Mouse (Mus musculus) limb, embryonic 13.5 days (tissue): ENCODE measurements around the gene Adamts7. TPM values are rescaled to one million over a fixed set of nuclear protein-coding genes. Genes with fewer than 3 reads are reported as not detected.

Experiments
- ATAC-seq: fragments of 200-750 bp; cut with Nextera tagmentation; 2 replicates; pipeline ENCODE4 v1.8.0; 2017; ENCODE audit warnings: low read depth, moderate number of reproducible peaks, moderate TSS enrichment; ENCODE audit not compliant: low FRiP score
- H3K27ac ChIP-seq: fragments of 300-500 bp; sonication (generic); 2 replicates; pipeline ENCODE4 v1.5.1; 2015; ENCODE audit warnings: inconsistent platforms, mild to moderate bottlenecking, moderate library complexity
- H3K27me3 ChIP-seq: fragments of 300-500 bp; sonication (generic); 2 replicates; pipeline ENCODE4 v1.6.1; 2015; ENCODE audit warnings: mild to moderate bottlenecking, inconsistent platforms
- H3K36me3 ChIP-seq: fragments of 300-500 bp; sonication (generic); 2 replicates; pipeline ENCODE4 v1.6.1; 2015; ENCODE audit warnings: inconsistent platforms, mild to moderate bottlenecking, moderate library complexity
- H3K4me1 ChIP-seq: fragments of 300-500 bp; sonication (generic); 2 replicates; pipeline ENCODE4 v1.6.1; 2015; ENCODE audit warnings: inconsistent platforms
- H3K4me2 ChIP-seq: fragments of 300-500 bp; sonication (generic); replicated peaks from 2 replicates; pipeline ENCODE4 v1.6.1; 2015; ENCODE audit warnings: inconsistent platforms, mild to moderate bottlenecking, moderate library complexity
- H3K4me3 ChIP-seq: fragments of 300-500 bp; sonication (generic); 2 replicates; pipeline ENCODE4 v1.5.1; 2015; ENCODE audit warnings: moderate library complexity, mild to moderate bottlenecking, inconsistent platforms
- H3K9ac ChIP-seq: fragments of 300-500 bp; sonication (generic); 2 replicates; pipeline ENCODE4 v1.6.1; 2015; ENCODE audit warnings: mild to moderate bottlenecking, inconsistent platforms
- H3K9me3 ChIP-seq: fragments of 300-500 bp; sonication (generic); 2 replicates; pipeline ENCODE4 v1.6.1; 2016; ENCODE audit warnings: inconsistent platforms
- WGBS: fragments of 180-500 bp; shearing (Covaris S2); methylation state at CpG from one replicate; pipeline ENCODE4 v1.1.7; 2015; 5-methylcytosine and 5-hydroxymethylcytosine counted together
- polyA plus RNA-seq: library from polyadenylated mRNA; unstranded; fragments of >200 nt; fragmentation: Nextera tagmentation; extraction: Ambion mirVana; gene quantifications from 2 replicates; pipeline ENCODE4 v1.2.1, GENCODE M21; 2015

Gene Adamts7
- polyA plus RNA-seq, 1 experiment from 2014 or later = 21.6 TPM

- no peaks in the 10 kb centered on the region for H3K9me3 ChIP-seq
- H3K27me3 ChIP-seq = 0 out of 2 replicates have a peak, but pooled peaks cover 4% of the 10 kb centered on the region
- no peak overlapping the region for H3K9ac ChIP-seq
- no peak overlapping the region for H3K27ac ChIP-seq
- 0 out of 2 replicates have a peak, but pooled peaks cover 4% of the 10 kb centered on the region for H3K4me1 ChIP-seq
- H3K4me3 ChIP-seq = peak overlapping the region; percentile 31
- WGBS = 2% methylated on average over 30 of the region's 30 CpGs
- H3K36me3 ChIP-seq = no peaks in the 10 kb centered on the region
- H3K4me2 ChIP-seq = peak overlapping the region; percentile 54
- ATAC-seq = peak; percentile 70; the same call in 1 of the 2 replicates
Observed at GRCm38 (mm10) chr9:90126260-90127010, 36.4 kb upstream of the Adamts7 start.

- Histone ChIP-seq H3K4me2 (peak overlapping the region; percentile 54; the same call in 1 of the 2 replicates), H3K36me3 (no peaks in the 10 kb centered on the region), H3K4me1 (0 out of 2 replicates have a peak, but pooled peaks cover 4% of the 10 kb centered on the region), H3K27me3 (0 out of 2 replicates have a peak, but pooled peaks cover 4% of the 10 kb centered on the region), H3K9ac (no peak overlapping the region), H3K9me3 (no peaks in the 10 kb centered on the region), H3K4me3 (no peak overlapping the region), H3K27ac (no peak overlapping the region)
- 71% methylated on average over 6 of the region's 6 CpGs for WGBS
- ATAC-seq = no peak
Observed at GRCm38 (mm10) chr9:90127146-90127545, 35.7 kb upstream of the Adamts7 start.

DNA sequence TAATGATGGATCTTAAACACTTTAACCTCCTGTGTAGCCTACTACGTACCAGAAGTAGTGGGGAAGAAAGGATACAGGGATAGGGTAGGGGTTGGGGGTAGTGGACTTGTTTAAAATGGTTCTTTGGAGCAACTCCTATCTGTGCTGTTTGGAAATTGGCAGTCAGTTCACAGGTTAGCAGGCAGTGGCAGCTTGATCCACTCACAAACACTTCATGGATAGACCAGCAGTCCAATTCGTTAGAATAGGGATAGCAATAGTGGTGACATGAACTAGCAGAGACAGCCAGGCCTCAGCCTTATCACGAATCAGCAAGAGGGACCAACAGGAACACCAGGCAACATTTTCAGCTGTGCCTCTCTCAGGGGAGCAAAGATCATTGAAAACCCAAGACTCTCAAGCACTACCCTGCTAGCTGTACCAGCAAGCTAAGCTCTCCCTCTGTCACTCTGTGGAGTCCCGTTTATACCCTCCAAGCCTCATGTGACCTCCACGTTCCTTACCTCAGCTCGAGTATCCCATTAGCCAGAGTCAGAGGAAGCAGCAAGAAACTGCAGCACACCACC, 34.1 kb upstream of the Adamts7 start:
- 75% methylated on average over 6 of the region's 6 CpGs for WGBS
- 0 out of 2 replicates have a peak, but pooled peaks cover 4% of the 10 kb centered on the region for H3K4me1 ChIP-seq
- H3K4me2 ChIP-seq = no peak overlapping the region
- no peak overlapping the region for H3K4me3 ChIP-seq
- H3K9ac ChIP-seq = no peak overlapping the region
- 0 out of 2 replicates have a peak, but pooled peaks cover 4% of the 10 kb centered on the region for H3K27me3 ChIP-seq
- H3K9me3 ChIP-seq = no peaks in the 10 kb centered on the region
- H3K27ac ChIP-seq = no peak overlapping the region
- no peak for ATAC-seq
- no peaks in the 10 kb centered on the region for H3K36me3 ChIP-seq

DNA sequence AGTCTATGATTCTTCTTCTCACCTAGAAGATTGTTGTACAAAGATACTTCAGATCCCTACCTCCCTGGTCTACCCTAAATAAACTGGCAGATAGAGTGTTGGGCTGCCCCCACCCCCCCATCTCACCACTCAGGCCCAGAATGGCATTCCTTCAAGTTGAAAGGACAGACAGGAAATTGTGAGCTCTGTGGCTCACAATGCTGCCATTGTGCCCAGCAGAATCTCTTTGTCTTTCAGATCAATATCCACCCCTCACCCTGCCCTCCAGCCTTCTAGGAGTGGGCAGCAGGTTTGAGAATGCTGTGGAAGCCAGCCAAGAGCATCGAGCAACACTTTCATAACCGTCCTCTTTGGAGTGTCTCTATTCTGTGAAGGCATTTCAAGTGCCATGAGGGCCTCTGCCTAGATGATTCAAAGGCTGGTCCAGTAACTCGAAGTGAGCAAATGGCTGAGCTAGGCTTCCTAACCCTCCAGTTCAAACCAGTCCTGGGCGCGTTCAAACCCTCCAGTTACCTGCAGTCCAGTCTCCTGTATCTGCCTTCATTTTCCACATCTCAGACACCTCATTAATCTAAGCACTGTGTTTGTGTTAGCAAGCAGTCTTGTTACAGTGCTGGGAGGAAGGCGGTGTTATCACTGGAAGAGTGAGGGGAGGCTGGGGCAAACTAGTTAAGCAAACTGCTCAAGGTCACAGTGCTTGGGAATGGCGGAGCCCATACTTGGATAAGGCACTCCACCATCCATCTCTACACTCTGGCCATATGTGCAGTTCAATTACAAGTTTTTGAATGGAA, 29.1 kb upstream of the Adamts7 start:
- no peaks in the 10 kb centered on the region for H3K27me3 ChIP-seq
- ATAC-seq = no peak
- H3K4me2 ChIP-seq = no peak overlapping the region
- H3K9me3 ChIP-seq = no peaks in the 10 kb centered on the region
- 85% methylated on average over 7 of the region's 7 CpGs for WGBS
- no peak overlapping the region for H3K27ac ChIP-seq
- H3K9ac ChIP-seq = no peak overlapping the region
- H3K4me1 ChIP-seq = no peaks in the 10 kb centered on the region
- H3K4me3 ChIP-seq = no peak overlapping the region
- no peaks in the 10 kb centered on the region for H3K36me3 ChIP-seq

- H3K36me3 ChIP-seq = no peaks in the 10 kb centered on the region
- no peaks in the 10 kb centered on the region for H3K27me3 ChIP-seq
- no peaks in the 10 kb centered on the region for H3K4me1 ChIP-seq
- ATAC-seq = no peak
- H3K4me3 ChIP-seq = no peak overlapping the region
- H3K27ac ChIP-seq = no peak overlapping the region
- H3K9ac ChIP-seq = no peak overlapping the region
- no peaks in the 10 kb centered on the region for H3K9me3 ChIP-seq
- no peak overlapping the region for H3K4me2 ChIP-seq
- 79% methylated on average over 8 of the region's 8 CpGs for whole genome bisulfite sequencing
Observed at GRCm38 (mm10) chr9:90135466-90135865, 27.4 kb upstream of the Adamts7 start.

DNA sequence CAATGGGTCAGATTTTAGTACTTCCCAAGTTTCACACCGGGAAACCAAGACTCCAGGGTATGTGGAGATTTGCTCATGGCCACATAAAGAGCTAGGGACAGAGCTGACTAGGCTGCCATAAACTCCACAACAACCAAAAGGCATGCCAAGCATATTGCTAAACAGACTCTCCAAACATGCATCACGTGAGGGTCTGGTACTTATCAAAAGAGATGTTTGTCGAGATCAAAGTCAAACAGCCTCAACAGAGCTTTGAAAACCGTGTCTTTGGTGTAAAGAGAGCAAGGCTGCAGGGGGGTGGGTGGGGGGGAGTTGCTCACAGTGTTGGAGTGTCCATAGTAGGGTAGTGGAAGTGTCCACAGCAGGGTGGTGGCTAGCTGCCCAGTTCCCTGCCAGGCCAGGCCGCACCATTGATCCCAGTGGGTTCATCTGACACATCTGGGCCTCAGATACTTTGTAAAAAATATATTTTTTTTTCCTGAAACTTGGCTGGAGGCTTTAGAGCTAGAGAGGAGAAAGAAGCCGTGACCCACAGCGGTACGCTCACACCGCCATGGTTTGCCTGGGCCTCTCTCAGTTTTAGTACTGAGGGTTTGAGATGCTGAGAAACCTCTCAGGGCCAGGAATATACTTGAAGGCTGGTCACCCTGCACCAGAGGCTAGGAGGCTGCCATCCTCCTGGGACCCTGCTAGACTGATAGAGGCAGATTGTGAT, 26.7 kb upstream of the Adamts7 start:
- H3K27ac ChIP-seq = no peak overlapping the region
- no peaks in the 10 kb centered on the region for H3K36me3 ChIP-seq
- no peak overlapping the region for H3K4me3 ChIP-seq
- WGBS = 66% methylated on average over 9 of the region's 9 CpGs
- H3K4me2 ChIP-seq = no peak overlapping the region
- no peaks in the 10 kb centered on the region for H3K4me1 ChIP-seq
- H3K9ac ChIP-seq = no peak overlapping the region
- no peak for ATAC-seq
- H3K9me3 ChIP-seq = no peaks in the 10 kb centered on the region
- H3K27me3 ChIP-seq = no peaks in the 10 kb centered on the region

DNA sequence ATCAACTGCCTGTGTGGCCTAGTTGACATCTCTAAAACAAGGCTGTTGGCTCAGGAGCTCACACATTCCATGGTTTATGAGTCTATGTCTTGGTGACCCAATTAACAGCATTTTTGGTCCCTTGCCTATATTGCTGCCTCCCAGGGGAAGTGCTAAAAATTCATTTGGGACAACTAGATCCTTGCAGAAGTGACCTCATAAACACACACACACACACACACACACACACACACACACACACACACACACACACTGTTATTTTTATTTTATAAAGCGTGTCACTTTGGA, 26.2 kb upstream of the Adamts7 start:
- WGBS = 90% methylated on average over 1 of the region's 1 CpGs
- no peak for ATAC-seq

DNA sequence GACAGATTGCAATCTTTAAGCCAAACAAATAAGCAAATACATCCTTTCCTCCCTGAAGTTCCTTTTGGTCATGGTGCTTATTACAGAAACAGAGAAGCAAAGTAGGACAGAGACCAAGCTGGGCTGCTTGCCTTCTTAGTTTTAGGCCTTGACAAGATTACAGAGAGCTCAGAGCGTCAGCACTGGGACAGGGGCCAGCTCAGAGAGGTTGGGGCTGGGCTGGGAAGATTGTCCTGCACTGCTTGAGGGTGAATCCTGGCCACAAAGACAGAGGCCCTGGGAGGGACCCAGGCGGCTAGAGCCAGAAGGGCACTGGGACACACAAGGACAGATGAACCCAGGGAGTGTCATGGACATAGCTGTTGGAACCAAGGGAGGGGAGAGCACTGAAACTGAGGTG, 17.1 kb upstream of the Adamts7 start:
- Histone ChIP-seq H3K36me3 (no peaks in the 10 kb centered on the region), H3K4me3 (no peak overlapping the region), H3K9me3 (no peaks in the 10 kb centered on the region), H3K4me1 (no peaks in the 10 kb centered on the region), H3K9ac (no peak overlapping the region), H3K27me3 (no peaks in the 10 kb centered on the region), H3K27ac (no peak overlapping the region), H3K4me2 (no peak overlapping the region)
- no peak for ATAC-seq
- 57% methylated on average over 2 of the region's 2 CpGs for WGBS

More for the DNA sequence above, 26.2 kb upstream of the Adamts7 start:
- Histone ChIP-seq H3K4me3 (no peak overlapping the region), H3K4me2 (no peak overlapping the region), H3K9me3 (no peaks in the 10 kb centered on the region), H3K27me3 (no peaks in the 10 kb centered on the region), H3K9ac (no peak overlapping the region), H3K4me1 (no peaks in the 10 kb centered on the region), H3K27ac (no peak overlapping the region), H3K36me3 (no peaks in the 10 kb centered on the region)

- Histone ChIP-seq H3K27me3 (no peaks in the 10 kb centered on the region), H3K27ac (no peak overlapping the region), H3K4me3 (no peak overlapping the region), H3K4me2 (no peak overlapping the region), H3K4me1 (no peaks in the 10 kb centered on the region), H3K36me3 (no peaks in the 10 kb centered on the region), H3K9me3 (no peaks in the 10 kb centered on the region), H3K9ac (no peak overlapping the region)
- no peak for ATAC-seq
- 77% methylated on average over 5 of the region's 5 CpGs for WGBS
Observed at GRCm38 (mm10) chr9:90146869-90147268, 16.0 kb upstream of the Adamts7 start.

DNA sequence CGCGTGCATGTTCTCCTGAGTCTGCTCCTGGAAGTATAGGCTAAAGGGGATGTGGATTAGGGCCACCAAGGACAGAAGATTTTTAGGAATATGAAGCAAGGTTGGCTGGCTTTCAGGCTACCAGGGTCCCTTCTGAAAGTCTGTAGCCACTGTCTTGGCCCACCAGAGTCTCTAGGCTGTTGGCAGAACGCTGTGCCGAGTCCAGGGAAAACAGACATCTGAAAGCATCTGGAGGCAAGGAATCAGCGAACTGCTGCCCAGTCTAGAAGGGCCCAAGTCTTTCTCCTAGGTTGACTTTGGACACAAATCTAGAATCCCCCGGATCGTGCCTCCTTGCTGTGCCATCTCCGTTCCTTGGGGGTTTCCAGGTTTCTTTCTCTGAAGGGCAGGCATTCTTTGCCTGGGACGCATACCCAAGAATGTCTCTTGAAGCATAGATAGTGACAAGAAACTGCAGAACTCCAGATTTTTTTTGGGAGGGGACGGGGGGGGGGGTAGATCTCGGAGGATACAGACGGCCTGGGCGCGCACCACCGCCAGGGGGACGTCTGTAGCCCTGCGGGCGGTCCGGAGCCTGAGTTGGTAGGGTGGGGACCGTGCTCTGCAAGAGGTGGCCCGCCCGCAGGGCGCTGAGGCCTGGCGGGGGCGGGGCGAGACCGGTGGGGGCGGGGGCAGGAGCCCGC, 485 bp upstream of the Adamts7 start:
- peak overlapping the region; percentile 89 for H3K4me2 ChIP-seq
- H3K4me1 ChIP-seq = peaks cover 14% of the 10 kb centered on the region
- ATAC-seq = peak; percentile 89
- H3K36me3 ChIP-seq = no peaks in the 10 kb centered on the region; the same call in 1 of the 2 replicates
- 10% methylated on average over 22 of the region's 29 CpGs for WGBS
- H3K27ac ChIP-seq = peak overlapping the region; percentile 61; the same call in 1 of the 2 replicates
- H3K27me3 ChIP-seq = no peaks in the 10 kb centered on the region
- peaks cover 9% of the 10 kb centered on the region for H3K9me3 ChIP-seq
- peak overlapping the region; percentile 86 for H3K9ac ChIP-seq
- H3K4me3 ChIP-seq = peak overlapping the region; percentile 80

DNA sequence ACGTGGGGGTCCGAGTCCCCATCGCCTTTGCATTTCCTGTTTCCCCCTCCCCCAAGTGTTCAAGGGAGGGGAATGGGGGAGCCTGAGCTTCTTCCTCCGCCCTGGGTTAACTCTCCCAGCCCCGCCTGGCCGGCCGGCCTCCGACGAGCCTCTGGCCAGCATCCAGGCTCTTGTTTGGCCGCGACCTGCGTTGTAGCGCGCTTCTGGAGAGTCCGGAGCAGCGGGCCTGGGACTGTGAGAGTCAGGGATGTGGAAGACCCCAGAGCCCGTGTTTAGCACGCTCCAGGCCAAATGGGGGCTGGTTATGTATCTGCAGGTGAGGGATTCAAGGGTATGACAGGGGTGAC, 853 bp downstream of the Adamts7 start:
- H3K9me3 ChIP-seq = peaks cover 9% of the 10 kb centered on the region
- under 1% methylated on average over 18 of the region's 18 CpGs for WGBS
- H3K4me3 ChIP-seq = peak overlapping the region; percentile 80

More for the DNA sequence above, 853 bp downstream of the Adamts7 start:
- ATAC-seq = peak; percentile 59
- Histone ChIP-seq H3K36me3 (no peaks in the 10 kb centered on the region; the same call in 1 of the 2 replicates), H3K27me3 (no peaks in the 10 kb centered on the region), H3K4me1 (peaks cover 14% of the 10 kb centered on the region), H3K27ac (no peak overlapping the region), H3K4me2 (peak overlapping the region; percentile 89), H3K9ac (peak overlapping the region; percentile 86)
